Mouse (Mus musculus) limb, embryonic 12.5 days (tissue): ENCODE results near the gene Kcnq5. TPM values are rescaled to one million over a fixed set of nuclear protein-coding genes. Genes with fewer than 3 reads are reported as not detected.

Experiments used
- ATAC-seq: fragments of 200-750 bp; cut with Nextera tagmentation; 2 replicates; pipeline ENCODE4 v1.8.0; 2017; ENCODE audit warnings: low read depth, moderate TSS enrichment; ENCODE audit not compliant: insufficient number of reproducible peaks, insufficient read depth, low FRiP score, low TSS enrichment
- H3K27ac ChIP-seq: fragments of 300-500 bp; sonication (generic); 2 replicates; pipeline ENCODE4 v1.5.1; 2016; ENCODE audit warnings: mild to moderate bottlenecking, moderate library complexity
- H3K27me3 ChIP-seq: fragments of 300-500 bp; sonication (generic); 2 replicates; pipeline ENCODE4 v1.6.1; 2016; ENCODE audit warnings: mild to moderate bottlenecking, moderate library complexity
- H3K36me3 ChIP-seq: fragments of 300-500 bp; sonication (generic); 2 replicates; pipeline ENCODE4 v1.6.1; 2016; ENCODE audit warnings: mild to moderate bottlenecking, moderate library complexity
- H3K4me1 ChIP-seq: fragments of 300-500 bp; sonication (generic); replicated peaks from 2 replicates; pipeline ENCODE4 v1.6.1; 2016
- H3K4me2 ChIP-seq: fragments of 300-500 bp; sonication (generic); 2 replicates; pipeline ENCODE4 v1.6.1; 2016; ENCODE audit warnings: mild to moderate bottlenecking, moderate library complexity
- H3K4me3 ChIP-seq: fragments of 300-500 bp; sonication (generic); replicated peaks from 2 replicates; pipeline ENCODE4 v1.5.1; 2016; ENCODE audit warnings: mild to moderate bottlenecking
- H3K9ac ChIP-seq: fragments of 300-500 bp; sonication (generic); replicated peaks from 2 replicates; pipeline ENCODE4 v1.6.1; 2016; ENCODE audit warnings: mild to moderate bottlenecking, moderate library complexity
- H3K9me3 ChIP-seq: fragments of 300-500 bp; sonication (generic); 2 replicates; pipeline ENCODE4 v1.6.1; 2016; ENCODE audit warnings: mild to moderate bottlenecking, moderate library complexity
- WGBS: fragments of 180-500 bp; shearing (Covaris S2); methylation state at CpG from one replicate; pipeline ENCODE4 v1.1.7; 2016; 5-methylcytosine and 5-hydroxymethylcytosine counted together
- polyA plus RNA-seq: library from polyadenylated mRNA; unstranded; fragments of >200 nt; fragmentation: Nextera tagmentation; extraction: Ambion mirVana; gene quantifications from 2 replicates; pipeline ENCODE4 v1.2.1, GENCODE M21; 2016

Gene Kcnq5
- polyA plus RNA-seq, 1 experiment from 2014 or later = 2.5 TPM

GRCm38 (mm10) chr1:21836337-21836736 is 125.4 kb downstream of the Kcnq5 start:
- H3K9me3 ChIP-seq = no peaks in the 10 kb centered on the region
- no peak overlapping the region for H3K4me3 ChIP-seq
- no peak overlapping the region for H3K27ac ChIP-seq
- H3K27me3 ChIP-seq = no peaks in the 10 kb centered on the region
- no peaks in the 10 kb centered on the region for H3K36me3 ChIP-seq
- no peak overlapping the region for H3K4me2 ChIP-seq
- no peaks in the 10 kb centered on the region for H3K4me1 ChIP-seq
- 46% methylated on average over 3 of the region's 3 CpGs for WGBS
- no peak overlapping the region for H3K9ac ChIP-seq
- ATAC-seq = peak; percentile 68; the same call in 1 of the 2 replicates

DNA sequence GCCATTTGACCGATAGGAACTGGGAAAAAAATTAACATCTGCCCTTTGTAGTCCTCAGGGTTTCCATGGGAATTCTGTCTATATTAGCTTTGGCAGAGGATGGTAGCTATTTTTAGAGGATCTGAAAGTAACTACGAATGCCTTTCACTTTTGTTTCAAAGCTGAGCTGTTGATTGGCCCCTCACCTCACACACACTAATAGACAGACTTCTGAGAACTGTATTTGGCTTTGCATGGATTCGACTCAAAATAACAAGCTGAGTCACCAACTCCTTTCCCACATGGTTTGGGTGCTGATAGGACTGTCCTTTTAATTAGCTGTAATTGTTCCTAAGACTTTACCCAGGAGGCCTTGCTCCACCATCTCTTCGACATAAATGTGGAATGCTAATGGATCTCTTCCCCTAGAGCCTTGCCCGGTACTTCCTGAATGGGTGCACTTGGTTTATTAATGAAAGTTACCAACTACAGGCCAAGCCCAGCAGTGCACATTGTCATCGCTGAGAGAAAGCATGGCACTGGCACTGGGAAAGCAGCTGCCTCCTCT is 131.8 kb downstream of the Kcnq5 start:
- Histone ChIP-seq H3K9me3 (no peaks in the 10 kb centered on the region), H3K4me2 (no peak overlapping the region), H3K4me1 (no peaks in the 10 kb centered on the region), H3K27me3 (no peaks in the 10 kb centered on the region), H3K27ac (no peak overlapping the region), H3K9ac (no peak overlapping the region), H3K36me3 (no peaks in the 10 kb centered on the region), H3K4me3 (no peak overlapping the region)
- no peak for ATAC-seq
- 79% methylated on average over 6 of the region's 6 CpGs for WGBS

DNA sequence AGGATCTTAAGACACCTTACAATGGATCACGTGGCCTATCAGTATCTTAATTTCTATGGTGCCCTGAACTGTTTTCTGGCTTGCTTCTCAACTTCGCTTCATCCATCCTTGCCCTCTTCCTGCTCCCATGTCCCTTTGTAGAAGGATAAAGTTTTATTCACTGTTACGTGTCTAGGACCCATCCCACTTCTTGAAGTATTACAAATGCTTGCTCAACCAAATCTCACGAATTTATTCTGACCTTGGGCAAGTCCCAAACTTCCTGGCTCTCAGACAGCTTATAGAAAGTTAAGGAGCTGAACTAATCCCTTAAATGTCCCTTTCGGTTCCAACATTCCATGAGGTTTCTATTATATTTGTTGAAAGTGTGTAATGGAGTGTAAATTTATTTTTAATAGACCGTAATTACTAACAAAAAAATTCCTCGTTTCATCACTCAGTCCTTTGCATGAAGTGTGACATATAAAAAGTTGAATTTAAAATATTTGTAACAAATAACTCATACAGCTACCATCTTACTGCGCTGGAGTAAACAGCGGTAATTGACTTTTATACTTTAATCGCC is 141.6 kb downstream of the Kcnq5 start:
- H3K27ac ChIP-seq = no peak overlapping the region
- no peak for ATAC-seq
- H3K9ac ChIP-seq = no peak overlapping the region
- no peaks in the 10 kb centered on the region for H3K36me3 ChIP-seq
- H3K9me3 ChIP-seq = no peaks in the 10 kb centered on the region
- no peaks in the 10 kb centered on the region for H3K4me1 ChIP-seq
- H3K4me2 ChIP-seq = no peak overlapping the region
- no peaks in the 10 kb centered on the region for H3K27me3 ChIP-seq
- no peak overlapping the region for H3K4me3 ChIP-seq
- 72% methylated on average over 10 of the region's 10 CpGs for whole genome bisulfite sequencing

DNA sequence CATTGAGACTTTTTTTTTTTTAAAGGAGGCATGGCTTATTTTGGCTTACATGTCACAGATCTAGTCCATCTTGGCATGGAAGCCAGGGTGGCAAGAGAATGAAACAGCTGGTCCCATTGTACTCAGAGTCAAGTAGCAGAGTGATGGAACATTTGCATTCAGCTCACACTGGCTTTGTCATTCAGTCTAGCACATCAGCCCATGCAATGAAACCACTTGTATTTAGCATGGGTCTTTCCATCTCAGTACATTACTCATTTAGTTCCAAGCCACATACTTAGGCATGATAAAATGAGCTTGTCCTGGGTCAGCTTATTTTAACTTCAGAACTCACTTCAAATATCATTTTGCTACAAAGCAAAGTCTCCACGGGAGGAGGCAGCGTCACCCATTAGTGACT is 156.7 kb downstream of the Kcnq5 start:
- 86% methylated on average over 2 of the region's 2 CpGs for WGBS
- no peaks in the 10 kb centered on the region for H3K36me3 ChIP-seq
- H3K9ac ChIP-seq = no peak overlapping the region
- H3K27ac ChIP-seq = no peak overlapping the region
- H3K4me3 ChIP-seq = no peak overlapping the region
- H3K9me3 ChIP-seq = no peaks in the 10 kb centered on the region
- ATAC-seq = no peak
- no peaks in the 10 kb centered on the region for H3K27me3 ChIP-seq
- H3K4me1 ChIP-seq = no peaks in the 10 kb centered on the region
- H3K4me2 ChIP-seq = no peak overlapping the region

DNA sequence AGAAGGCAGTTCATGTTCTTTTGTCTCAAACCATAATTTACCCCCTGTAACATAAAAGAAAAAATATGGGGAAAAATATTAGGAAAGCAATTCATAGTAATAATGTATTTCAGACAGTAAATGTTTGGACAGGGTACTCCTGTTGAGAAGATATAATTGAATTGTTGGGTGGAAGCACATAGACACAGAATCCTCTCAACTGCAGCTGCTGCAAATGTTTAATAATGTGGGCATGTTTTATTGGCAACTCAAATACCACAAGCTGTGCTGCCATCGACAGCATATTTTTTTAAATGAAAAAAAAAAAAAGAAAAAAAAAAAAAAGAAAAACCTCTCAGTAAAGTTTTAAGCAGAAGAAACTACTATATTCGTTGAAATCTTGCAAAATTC is 157.3 kb downstream of the Kcnq5 start:
- no peak for ATAC-seq
- Histone ChIP-seq H3K4me3 (no peak overlapping the region), H3K9me3 (no peaks in the 10 kb centered on the region), H3K9ac (no peak overlapping the region), H3K27ac (no peak overlapping the region), H3K4me2 (no peak overlapping the region), H3K4me1 (no peaks in the 10 kb centered on the region), H3K27me3 (no peaks in the 10 kb centered on the region), H3K36me3 (no peaks in the 10 kb centered on the region)
- WGBS = 67% methylated on average over 2 of the region's 2 CpGs

GRCm38 (mm10) chr1:21803751-21804476 is 157.8 kb downstream of the Kcnq5 start:
- Histone ChIP-seq H3K9me3 (no peaks in the 10 kb centered on the region), H3K4me2 (no peak overlapping the region), H3K27me3 (no peaks in the 10 kb centered on the region), H3K4me1 (no peaks in the 10 kb centered on the region), H3K4me3 (no peak overlapping the region), H3K9ac (no peak overlapping the region), H3K27ac (no peak overlapping the region), H3K36me3 (no peaks in the 10 kb centered on the region)
- 83% methylated on average over 5 of the region's 5 CpGs for WGBS
- ATAC-seq = no peak

DNA sequence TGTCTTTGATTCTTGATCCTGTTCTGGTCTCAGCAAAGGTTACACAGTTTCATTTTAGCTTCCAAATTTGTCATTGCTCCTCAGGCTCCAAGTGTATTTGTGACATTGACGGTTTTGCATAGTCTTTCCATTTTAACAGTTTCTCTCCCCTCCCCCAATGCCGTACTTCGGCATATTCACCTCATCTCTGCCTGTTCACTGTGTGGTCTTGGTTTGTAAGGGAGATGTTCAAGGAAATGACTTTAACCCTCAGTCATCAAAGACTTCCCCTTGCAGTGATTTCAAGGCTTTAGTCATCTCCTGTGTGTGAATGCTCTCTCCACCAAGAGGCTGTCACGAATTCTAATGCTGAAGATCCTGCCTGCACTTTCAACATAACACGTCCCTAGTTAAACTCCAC is 181.0 kb downstream of the Kcnq5 start:
- Histone ChIP-seq H3K4me3 (no peak overlapping the region), H3K4me2 (no peak overlapping the region), H3K27ac (no peak overlapping the region), H3K27me3 (no peaks in the 10 kb centered on the region), H3K4me1 (no peaks in the 10 kb centered on the region), H3K36me3 (no peaks in the 10 kb centered on the region), H3K9me3 (no peaks in the 10 kb centered on the region), H3K9ac (no peak overlapping the region)
- 72% methylated on average over 5 of the region's 5 CpGs for WGBS
- no peak for ATAC-seq

GRCm38 (mm10) chr1:21777560-21777959 is 184.2 kb downstream of the Kcnq5 start:
- no peaks in the 10 kb centered on the region for H3K4me1 ChIP-seq
- H3K9me3 ChIP-seq = no peaks in the 10 kb centered on the region
- no peak overlapping the region for H3K4me3 ChIP-seq
- no peak overlapping the region for H3K9ac ChIP-seq
- no peak for ATAC-seq
- no peaks in the 10 kb centered on the region for H3K27me3 ChIP-seq
- H3K27ac ChIP-seq = no peak overlapping the region
- H3K4me2 ChIP-seq = no peak overlapping the region
- H3K36me3 ChIP-seq = no peaks in the 10 kb centered on the region
- 92% methylated on average over 5 of the region's 5 CpGs for WGBS

GRCm38 (mm10) chr1:21773931-21774330 is 187.8 kb downstream of the Kcnq5 start:
- Histone ChIP-seq H3K36me3 (no peaks in the 10 kb centered on the region), H3K27me3 (no peaks in the 10 kb centered on the region), H3K4me1 (no peaks in the 10 kb centered on the region), H3K4me2 (no peak overlapping the region), H3K9ac (no peak overlapping the region), H3K27ac (no peak overlapping the region), H3K4me3 (no peak overlapping the region), H3K9me3 (no peaks in the 10 kb centered on the region)
- ATAC-seq = no peak
- 43% methylated on average over 5 of the region's 5 CpGs for WGBS

GRCm38 (mm10) chr1:21770494-21770893 is 191.2 kb downstream of the Kcnq5 start:
- Histone ChIP-seq H3K9me3 (no peaks in the 10 kb centered on the region), H3K4me3 (no peak overlapping the region), H3K27me3 (no peaks in the 10 kb centered on the region), H3K9ac (no peak overlapping the region), H3K4me2 (no peak overlapping the region), H3K4me1 (no peaks in the 10 kb centered on the region), H3K36me3 (no peaks in the 10 kb centered on the region), H3K27ac (no peak overlapping the region)
- 79% methylated on average over 1 of the region's 1 CpGs for WGBS
- no peak for ATAC-seq

DNA sequence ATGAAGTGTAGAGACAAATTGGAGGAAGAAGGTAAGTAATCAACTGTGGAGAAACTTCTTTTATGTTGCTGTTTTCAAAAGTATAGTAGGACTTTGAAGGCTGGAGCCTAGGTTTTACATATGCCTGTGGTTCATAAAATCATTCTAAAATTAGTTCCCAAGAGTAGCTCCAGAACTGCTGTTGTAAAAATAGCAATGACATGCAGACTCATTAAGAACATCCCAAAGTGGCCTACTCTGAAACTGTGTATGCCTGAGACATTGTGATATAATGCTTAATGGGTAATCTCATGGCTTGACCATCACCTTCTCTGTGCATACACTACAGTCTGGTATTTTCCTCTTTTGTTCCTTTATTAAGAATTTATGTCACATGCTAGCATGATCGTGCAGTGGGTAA is 212.4 kb downstream of the Kcnq5 start:
- no peaks in the 10 kb centered on the region for H3K36me3 ChIP-seq
- H3K27ac ChIP-seq = no peak overlapping the region
- no peaks in the 10 kb centered on the region for H3K4me1 ChIP-seq
- H3K9me3 ChIP-seq = no peaks in the 10 kb centered on the region
- 89% methylated on average over 1 of the region's 1 CpGs for WGBS
- no peak overlapping the region for H3K4me3 ChIP-seq
- H3K9ac ChIP-seq = no peak overlapping the region
- no peak overlapping the region for H3K4me2 ChIP-seq
- no peaks in the 10 kb centered on the region for H3K27me3 ChIP-seq
- no peak for ATAC-seq

DNA sequence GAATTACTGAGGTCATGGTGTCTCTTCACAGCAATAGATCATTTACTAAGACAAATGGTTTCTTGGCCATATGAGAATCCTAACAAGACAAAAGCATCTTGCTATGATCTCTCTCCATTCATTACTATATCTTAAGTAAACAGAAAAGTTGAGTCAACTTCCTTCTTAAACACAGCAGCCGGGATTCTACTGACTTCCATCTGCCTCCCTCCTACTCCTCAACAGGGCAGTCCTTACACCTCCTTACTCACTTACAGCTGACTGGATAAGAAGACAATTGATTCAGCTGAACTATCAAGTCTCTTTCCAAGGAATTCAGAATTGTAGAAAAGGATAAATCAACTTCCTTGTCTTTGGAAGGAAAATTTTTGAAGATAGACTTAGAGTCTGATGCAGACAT is 232.6 kb downstream of the Kcnq5 start:
- Histone ChIP-seq H3K27me3 (no peaks in the 10 kb centered on the region), H3K9me3 (no peaks in the 10 kb centered on the region), H3K4me1 (no peaks in the 10 kb centered on the region), H3K27ac (no peak overlapping the region), H3K36me3 (no peaks in the 10 kb centered on the region), H3K4me2 (no peak overlapping the region), H3K9ac (no peak overlapping the region), H3K4me3 (no peak overlapping the region)
- 82% methylated on average over 1 of the region's 1 CpGs for WGBS
- no peak for ATAC-seq
